Mouse (Mus musculus) adrenal gland, postnatal 4 days (tissue): ENCODE measurements around the gene Zfp827. TPM values are rescaled to one million over a fixed set of nuclear protein-coding genes. Genes with fewer than 3 reads are reported as not detected.

ENCODE experiments used
- DNase-seq, 2 experiments: peaks; one replicate each; pipeline ENCODE4 v3.0.0; 2021 to 2022; ENCODE audit warnings: low spot score in 2 of 2, mixed read lengths in 2 of 2
- long read RNA-seq, 2 experiments: library from polyadenylated mRNA; stranded (forward); transcript quantifications; one replicate each; pipeline ENCODE4 v2.0.0; 2021
- total RNA-seq, 2 experiments: library from RNA; stranded (reverse); gene quantifications; 2 replicates each; pipeline ENCODE4 v1.2.3; 2021

Zfp827 gene
- 10 to 100 TPM; 28.6 to 32.0 TPM for total RNA-seq
- long read RNA-seq, experiment 1, partial matches to known transcripts, result 0 of 19 reads
- long read RNA-seq, experiment 1, other reads (novel, unspliced or antisense), result 18 of 19 reads
- long read RNA-seq, experiment 2, partial matches to known transcripts, result 1 of 20 reads
- long read RNA-seq, experiment 2, other reads (novel, unspliced or antisense), result 19 of 20 reads

DNA sequence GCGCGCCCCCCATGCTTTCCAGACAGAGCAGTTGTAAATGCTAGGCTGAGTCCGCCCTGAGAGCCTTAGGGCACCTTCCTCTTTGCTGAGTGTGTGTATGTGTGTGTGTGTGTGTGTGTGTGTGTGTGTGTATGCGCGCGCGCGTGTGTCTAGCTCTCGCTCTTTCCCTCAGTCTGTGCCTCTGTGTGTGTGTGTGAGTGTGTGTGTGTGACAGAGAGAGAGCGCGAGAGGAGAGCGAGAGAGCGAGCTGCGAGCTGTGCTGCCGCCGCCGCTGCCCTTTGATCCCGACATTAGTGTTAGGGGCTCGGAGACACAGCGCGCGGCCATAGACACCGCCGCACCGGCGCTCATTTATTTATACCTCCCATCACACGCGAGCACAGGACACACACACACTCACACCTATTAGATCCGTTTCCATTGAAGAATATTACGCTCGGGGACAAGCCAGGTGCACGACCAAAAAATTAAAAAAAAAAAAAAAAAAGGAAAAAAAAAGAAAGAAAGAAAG is at the start of gene Zfp827:
Gene Zfp827 (plus strand): TSS at position 461 of the 511 bp plus-strand sequence.
- DNase-seq, result peak; percentile 34 to 43

DNA sequence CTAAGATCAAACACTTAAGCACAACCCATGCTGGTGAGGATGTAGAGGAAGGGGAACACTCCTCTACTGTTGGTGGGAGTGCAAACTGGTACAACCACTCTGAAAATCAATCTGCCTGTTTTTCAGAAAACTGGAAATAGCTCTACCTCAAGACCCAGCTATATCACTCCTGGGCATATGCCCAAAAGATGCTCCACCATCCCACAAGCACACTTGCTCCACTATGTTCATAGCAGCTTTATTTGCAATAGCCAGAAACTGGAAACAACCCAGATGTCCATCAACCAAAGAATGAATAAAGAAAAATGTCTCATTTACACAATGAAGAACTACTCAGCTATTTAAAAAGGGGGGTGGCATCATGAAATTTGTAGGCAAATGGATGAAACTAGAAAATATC is 23.9 kb upstream of the Zfp827 start:
- no peak for DNase-seq

DNA sequence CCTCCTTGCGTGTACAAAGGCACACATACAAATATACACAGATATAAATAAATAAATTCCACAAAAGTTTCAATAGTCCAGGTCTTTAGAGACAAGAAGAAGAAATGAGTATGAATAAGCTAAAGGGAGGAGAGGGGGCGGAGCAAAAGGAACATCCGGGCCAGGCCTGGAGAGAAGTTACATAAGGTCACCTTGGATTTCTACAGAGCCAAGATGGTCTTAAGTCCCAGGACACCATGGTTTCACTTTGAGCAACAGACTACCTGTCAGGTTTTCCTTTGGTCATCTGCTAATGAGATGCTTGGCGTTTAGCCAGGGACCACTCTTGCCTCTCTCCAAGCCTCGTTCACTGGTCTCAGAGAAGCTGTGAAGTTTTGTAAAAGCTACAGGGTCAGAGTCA is 13.2 kb upstream of the Zfp827 start:
- no peak for DNase-seq

DNA sequence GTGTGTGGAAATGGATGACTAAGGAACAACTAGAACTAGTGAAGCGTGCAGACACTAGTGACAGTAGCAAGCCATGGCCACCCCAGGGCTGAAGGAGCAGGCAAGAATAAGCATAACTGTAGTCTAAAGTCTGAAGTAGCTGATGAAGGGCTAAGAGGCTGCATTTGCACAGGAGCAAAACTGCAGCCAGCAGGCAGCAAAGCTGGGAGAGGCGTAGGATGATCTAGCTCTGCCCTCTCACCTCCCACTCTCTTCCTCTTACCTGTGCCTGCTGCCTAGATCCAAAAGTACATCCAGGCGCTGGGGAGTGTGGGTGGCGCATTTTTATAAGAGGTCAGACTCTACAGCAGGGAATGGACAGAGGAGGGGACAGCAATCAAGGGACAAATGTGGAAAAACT is 12.2 kb upstream of the Zfp827 start:
- DNase-seq, result no peak

DNA sequence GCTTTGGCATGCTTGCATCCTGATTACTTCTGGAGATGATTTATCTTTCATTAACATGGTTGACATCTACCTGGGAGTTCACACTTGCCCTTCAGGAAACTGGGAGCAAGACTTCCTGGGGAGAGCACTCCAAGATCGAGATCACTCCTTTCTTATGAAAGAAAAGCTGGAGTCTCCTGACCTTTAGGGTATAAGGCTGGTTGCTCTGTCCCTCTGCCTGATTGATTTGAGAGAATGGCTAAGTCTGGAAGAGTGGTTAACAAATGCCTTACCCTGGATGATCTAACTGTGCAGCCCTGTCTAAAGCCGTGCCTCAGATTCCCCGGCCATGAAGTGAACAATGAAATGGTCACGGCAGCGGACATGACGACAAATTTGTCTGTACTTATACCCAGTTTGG is 11.7 kb upstream of the Zfp827 start:
- DNase-seq, result no peak

DNA sequence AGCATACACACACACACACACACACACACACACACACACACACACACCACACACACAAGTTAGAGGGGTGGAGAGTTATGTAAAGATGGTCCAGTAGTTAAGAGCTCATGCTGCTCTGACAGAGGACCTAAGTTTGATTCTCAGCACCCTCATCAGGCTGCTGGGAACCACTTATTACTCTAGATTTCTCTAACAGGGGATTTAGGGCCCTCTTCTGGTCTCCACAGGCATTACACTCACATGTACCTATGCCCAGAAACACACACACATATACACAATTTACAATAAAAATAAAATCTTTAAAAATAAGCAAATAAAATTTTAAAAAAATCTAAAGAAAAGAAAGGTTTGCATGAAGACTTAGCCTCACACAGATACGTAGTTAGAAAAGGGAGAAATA is 4.3 kb upstream of the Zfp827 start:
- DNase-seq, result no peak

DNA sequence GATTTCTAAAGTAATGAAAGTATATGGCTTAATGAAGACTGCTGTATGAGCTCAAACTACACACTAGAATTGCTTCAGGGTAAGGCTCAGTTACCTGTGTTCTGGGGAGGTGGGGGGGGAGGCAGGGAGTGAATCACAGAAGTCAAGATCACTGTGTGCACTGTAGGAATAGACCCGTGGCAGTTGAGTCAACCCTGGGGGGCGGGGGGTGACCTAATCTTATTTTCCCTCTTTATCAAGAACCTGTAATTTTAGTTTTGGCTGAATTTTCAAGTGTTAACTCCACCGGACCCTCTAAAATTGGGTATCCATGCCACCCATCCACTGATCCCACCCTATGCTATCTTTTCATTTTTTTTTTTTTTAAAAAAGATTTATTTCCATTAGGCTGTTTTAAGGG is 918 bp upstream of the Zfp827 start:
- no peak for DNase-seq

DNA sequence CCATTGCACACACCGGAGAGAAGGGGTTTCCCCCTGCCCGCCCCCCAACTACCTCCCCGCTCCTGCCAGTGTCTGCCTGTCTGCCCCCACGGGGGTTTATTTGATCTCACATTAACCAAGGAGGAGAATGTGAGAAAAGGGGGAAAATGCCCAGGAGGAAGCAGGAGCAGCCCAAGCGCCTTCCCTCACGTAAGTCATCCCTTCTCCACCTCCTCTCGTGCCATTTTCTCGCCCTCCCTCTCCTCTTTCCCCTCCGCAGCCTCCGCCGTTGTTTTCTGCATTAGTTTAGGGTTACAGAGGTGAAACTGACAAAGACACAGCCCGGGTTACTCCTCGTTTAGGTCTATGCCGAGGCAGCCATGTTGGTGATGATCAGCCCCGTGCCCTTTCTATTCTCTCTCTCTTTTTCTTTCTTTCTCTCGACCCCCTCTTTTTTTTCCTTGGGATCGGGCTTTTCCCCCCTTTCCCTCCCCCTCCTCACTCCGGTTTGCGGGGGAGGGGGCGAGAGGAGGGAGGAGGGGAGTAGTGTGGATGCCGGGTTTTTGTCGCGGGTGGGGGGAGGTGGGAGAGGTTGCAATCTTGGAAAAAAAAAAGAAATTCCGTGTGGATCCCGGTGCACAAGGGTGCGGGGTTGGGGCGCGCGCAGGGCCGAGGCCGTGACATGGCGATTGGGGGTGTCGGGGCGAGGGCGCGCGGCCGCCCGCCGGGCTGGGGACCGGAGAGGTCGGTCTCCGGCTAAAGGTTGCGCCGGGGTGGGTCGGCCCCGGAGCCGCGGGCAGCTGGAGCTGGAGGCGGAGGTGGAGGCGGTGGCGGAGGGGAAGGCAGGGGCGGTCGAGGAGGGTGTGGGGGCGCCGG is 531 bp downstream of the Zfp827 start:
- peak; percentile 34 to 43 for DNase-seq

DNA sequence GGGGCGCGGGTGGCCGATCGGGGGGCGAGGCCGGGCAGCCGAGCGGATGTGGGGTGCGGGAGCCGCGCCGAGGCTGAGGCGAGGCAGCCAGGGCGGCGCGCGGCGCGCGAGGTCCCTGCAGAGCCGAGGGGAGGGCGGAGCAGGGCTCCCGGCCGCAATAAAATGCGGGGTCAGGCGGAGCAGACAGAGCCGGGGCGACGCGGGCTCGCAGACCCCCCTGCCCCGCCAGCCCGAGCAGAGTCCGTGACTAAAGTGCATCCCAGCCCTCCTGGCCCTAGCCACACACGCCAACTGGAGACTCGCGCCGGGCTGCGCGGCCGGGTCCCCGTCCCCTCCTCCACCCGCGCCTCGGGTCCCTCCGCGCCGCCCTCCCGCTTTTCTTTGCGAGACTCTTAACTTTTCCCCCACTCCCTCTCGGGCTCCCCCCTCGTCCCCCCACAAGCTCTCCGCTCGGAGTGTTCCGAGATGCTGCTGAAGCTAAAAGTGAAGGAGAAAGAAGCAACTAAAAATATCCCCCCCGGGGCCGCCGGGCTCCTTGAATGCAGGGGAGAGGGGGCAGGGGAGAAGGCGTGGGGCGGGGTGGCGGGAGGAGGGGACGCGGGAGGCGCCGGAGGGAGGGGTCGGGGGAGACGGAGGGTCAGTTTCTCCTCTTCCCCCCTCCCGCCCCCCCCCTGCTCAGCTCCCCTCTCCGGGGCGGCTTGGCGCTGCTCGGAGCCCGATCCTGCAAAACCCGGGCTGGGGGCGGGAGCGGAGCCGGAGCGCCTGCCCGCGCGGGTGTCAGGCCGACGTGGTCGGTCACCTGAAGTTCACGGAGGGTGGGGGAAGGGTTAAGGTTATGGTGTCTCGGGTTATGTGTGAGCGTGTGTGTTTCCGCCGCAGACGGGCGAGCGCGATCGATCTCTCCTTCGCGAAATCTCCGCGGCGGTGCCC is 1.4 kb downstream of the Zfp827 start:
- peak; percentile 43 to 53 for DNase-seq

DNA sequence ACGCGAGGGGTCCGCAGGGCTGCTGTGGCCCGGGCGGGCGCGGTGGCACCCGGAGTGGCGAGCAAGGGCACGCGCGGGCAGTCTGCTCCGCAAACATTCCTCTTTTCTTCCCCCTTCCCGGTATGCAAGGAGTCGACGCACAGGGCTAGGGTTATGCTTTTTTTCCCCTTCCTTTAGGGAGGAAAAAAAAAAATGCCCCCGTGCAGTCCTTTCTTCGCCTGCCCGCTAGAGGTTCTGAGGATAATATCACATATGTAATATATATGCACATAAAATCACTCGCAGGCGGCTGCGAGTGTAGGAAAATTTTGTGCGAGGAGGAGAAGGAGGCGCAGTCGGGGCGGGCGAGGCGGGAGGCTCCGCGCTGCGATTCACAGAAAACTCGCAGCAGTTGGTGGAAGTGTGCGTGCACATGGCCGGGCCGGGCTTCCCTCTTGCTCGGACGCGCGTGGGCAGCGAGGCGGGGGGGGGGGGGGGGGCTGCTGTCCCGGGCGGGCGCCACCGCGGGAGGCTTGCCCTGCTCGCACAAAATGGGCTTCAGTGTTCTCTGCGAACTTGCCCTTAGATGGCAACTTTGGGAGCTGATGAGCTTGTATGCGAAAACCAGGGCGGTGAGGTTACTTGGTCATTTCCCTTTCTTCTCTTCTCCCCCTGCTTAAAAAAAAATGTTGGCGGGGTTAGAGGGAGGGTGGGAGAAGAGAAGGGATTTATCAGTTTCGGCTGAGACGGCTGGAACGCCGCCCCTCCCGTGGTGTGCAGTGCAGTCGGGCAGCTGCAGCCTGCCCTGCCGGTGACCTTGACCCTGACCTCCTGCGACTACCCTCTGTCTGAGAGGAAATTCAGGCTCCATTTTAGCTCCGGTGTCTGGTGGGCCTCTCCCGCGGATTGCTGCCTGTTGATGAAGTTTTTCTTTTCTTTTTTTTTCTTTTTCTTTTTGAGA is 2.4 kb downstream of the Zfp827 start:
- DNase-seq, result peak; percentile 21 to 50

DNA sequence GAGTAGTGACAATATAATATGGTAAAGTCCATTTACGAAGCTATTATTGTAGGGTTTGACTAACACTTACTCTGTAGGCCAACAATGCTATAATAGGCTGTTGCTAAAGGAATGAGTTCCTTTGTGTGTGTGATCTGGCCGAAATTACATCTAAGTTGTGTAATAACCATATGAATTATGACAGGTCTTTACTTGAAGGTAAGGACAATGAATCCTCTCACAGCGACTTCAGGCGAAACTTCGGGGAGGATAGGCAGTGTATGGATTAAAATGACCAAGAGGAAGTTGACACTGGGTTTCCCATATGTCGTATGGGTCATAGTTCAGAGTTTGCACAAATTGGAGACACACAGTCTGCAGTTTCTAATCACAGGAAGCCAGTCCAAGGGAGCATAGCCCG is 9.3 kb downstream of the Zfp827 start:
- DNase-seq, result no peak

DNA sequence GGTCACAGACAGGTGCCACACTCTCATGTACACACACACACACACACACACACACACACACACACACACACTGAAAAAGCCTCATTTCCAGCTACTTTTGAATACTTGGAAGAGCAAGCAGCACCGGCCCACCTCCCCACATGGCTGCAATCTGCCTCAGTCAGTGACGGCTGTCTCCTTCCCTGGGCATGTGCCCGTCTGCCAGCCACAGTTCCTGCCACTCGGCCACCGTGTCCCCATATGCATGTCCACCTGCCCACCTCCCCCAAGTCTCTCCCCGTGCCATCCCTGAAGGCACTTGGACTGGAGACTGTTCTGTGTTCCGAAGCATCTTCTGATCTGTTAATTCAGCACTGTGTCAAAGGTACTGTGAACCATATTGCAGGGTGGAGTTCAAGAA is 9.8 kb downstream of the Zfp827 start:
- DNase-seq, result no peak

DNA sequence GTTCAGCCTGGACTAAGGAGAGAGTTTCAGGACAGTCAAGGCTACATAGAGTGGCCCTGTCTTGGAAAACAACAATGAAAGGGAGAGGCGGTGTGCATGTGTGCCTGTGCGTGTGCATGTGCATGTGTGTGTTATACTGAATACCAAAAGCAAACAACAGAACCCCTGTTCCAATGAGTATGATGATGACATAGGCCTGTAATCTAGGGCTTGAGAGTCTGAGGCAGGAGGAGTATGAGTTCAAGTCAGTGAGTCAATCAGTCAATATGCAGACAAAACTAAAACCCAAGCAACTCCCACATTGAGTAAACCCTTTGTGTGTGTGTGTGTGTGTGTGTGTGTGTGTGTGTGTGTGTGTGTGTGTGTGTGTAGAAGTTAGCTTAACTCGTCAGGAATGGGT is 13.2 kb downstream of the Zfp827 start:
- no peak for DNase-seq

DNA sequence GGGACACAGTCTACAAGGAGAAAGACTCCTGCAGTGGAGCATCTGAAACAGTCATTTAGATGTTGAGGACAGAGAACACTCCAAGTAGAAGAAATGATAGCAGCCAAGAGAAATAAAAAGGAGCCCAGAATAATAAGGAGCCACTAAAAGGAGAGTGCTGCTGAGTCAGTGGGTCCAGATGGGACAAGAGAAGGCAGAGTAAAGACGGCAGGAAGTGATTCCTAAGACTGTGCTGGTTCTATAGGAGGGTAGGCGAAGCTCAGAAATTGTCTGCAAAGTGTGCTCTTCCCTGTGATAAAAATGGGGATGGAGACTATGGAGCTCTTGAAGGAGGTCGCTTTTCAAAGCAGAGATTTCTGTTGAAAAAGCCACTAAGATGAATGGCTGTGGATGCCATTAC is 14.0 kb downstream of the Zfp827 start:
- DNase-seq, result no peak

DNA sequence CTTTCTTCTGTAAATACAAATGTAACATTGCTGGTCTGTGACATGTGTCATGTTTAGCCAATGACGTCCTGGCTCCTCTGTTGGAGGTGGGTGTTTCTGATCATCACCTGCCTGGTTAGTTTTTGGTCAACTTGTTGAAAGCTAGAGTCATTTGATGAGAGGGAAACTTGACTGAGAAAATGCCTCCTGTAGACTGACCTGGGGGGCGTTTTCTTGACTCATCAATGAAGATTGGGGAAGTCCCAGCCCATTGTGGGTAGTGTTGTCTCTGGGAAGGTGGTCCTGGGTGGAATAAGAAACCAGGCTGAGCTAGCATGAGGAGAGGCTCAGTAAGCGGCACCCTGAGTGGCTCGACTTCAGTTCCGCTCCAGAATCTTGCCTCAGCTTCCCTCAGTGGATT is 16.4 kb downstream of the Zfp827 start:
- no peak for DNase-seq

DNA sequence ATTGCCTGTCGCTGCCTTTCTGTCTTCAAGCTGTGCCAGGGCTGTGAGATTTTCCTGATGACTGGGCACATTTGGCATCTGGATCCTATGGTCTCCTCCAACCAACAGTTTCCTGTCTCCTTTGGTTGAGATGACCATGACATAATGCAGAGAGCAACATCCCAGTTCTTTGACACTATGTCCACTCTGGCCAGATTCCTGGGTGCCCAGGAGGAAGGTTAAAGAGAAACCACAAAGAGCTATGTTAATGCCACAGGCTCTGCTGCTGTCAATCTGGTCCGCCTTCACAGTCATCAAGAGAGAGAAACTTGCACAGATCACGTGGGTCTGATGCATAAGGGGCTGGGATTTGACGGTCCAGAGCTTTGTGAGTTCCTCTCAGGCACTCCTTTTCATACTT is 18.4 kb downstream of the Zfp827 start:
- no peak for DNase-seq

DNA sequence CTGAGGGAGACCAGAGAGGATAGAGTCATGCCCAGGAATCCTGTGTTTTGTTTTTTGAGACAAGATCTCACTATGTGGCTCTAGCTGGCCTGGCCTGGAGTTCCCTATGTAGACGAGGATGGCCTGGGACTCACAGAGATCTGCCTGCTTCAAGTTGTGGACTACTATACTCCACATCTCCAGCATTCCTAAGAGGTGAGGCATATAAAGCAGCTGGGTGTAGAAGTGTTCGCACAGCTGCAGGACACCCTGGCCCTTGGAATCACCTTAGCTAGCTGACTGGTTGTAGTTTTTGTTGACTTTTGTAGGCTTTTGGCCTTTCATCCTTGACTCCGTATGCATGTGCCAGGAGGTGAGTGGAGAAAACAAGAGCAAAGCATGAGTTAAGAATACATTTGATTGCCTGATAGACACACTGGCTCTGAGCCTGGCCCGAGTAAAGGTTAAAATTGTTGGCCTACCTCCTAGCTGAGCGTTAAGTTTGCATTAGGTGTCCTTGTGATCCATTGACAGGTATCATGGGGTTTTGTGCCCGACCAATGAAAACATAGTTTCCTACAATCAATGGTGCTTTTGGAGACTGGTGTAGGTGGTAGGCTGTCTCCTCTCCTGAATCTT is 20.3 kb downstream of the Zfp827 start:
- no peak for DNase-seq

DNA sequence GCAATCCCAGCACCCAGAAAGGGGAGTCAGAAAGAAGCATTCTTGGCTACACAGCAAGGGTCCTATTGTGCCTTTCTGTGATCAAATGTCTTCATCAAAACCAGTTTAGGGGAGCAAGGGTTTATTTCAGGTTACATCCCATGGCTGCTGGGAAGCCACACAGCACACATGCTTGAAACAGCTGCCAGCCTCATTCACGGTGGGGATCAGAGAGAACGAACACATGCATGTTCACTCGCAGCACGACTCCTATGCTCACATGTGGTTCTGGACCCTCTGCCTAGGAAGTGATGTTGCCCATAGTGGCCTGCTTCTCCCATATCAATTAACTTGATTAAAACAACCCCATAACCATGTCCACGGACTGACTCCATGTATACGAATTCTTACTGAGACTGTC is 26.0 kb downstream of the Zfp827 start:
- no peak for DNase-seq

DNA sequence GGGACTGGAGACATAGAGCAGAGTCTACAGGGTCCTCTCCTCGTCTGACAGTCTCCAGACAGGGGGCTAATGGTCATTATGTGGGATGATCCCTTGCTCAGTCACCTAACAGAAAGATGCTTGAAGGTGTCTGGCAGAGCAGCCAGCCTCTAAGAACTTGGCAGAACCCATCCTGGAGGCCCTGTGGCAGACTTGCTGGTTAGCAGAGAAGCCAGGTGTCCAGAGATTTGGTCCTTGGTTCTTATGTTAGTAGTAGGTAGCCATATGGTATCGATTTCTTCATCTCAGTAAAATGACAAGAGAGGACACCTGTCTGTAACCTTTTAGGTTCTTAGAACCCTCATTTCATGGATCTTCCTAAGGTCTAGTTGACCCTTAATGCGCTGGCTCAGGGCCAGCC is 28.9 kb downstream of the Zfp827 start:
- no peak for DNase-seq

DNA sequence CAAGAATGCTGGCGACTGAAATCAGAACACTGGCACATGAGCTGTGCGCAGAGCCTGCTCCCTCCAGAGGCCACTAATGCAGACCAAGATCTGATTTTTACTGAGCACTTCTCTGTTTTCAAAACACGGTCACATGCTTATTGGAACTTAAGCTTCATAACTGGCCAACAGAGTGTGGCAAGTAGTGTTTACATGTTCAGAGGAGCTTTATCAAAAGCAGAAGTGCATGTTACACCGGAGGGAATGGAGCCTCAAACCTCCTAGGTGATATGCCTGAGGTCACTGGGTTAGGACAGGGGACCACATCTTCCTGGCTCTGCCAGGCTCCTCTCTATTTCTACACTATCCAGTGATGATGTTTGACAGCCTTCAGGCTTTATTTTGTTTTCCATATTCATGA is 31.1 kb downstream of the Zfp827 start:
- no peak for DNase-seq
